Mouse (Mus musculus) bone marrow, adult 2 months (tissue): Measurements from ENCODE around the gene Baz2b. TPM values are rescaled to one million over a fixed set of nuclear protein-coding genes. Genes with fewer than 3 reads are reported as not detected.
A peak's percentile ranks its signal among the peaks of the same experiment; 100 is the strongest.

Experiments used
- H3K27ac ChIP-seq: fragments of 200-500 bp; 2 replicates; pipeline ENCODE4 v1.5.1; 2012; ENCODE audit warnings: low read depth, mild to moderate bottlenecking, control low read depth, inconsistent platforms, low read length; ENCODE audit not compliant: control insufficient read depth, poor library complexity, insufficient read depth
- H3K4me1 ChIP-seq: fragments of 200-500 bp; 2 replicates; pipeline ENCODE4 v1.6.1; 2011; ENCODE audit warnings: low read length; ENCODE audit not compliant: control insufficient read depth, insufficient read depth
- H3K4me3 ChIP-seq: fragments of 200-500 bp; replicated peaks from 2 replicates; pipeline ENCODE3; 2011; ENCODE audit warnings: mild to moderate bottlenecking, low read depth, low read length, control low read depth; ENCODE audit not compliant: control insufficient read depth
- CTCF ChIP-seq: fragments of 200-500 bp; IDR thresholded peaks from 2 replicates; pipeline ENCODE4 v1.5.1; 2011; ENCODE audit warnings: low read length, control low read depth; ENCODE audit not compliant: control insufficient read depth, insufficient read depth
- POLR2A ChIP-seq: fragments of 200-500 bp; IDR thresholded peaks from 2 replicates; pipeline ENCODE4 v1.6.1; 2011; ENCODE audit warnings: low read depth, mild to moderate bottlenecking, control low read depth, low read length, borderline replicate concordance; ENCODE audit not compliant: control insufficient read depth
- WGBS: fragments of 180-500 bp; shearing (Covaris S2); methylation state at CpG from one replicate; pipeline ENCODE4 v1.1.7; 2018; 5-methylcytosine and 5-hydroxymethylcytosine counted together
- polyA plus RNA-seq: library from polyadenylated mRNA; stranded (reverse); fragments of >200 nt; gene quantifications from 2 replicates; pipeline ENCODE4 v1.2.4, GENCODE M21; 2011; ENCODE audit warnings: low replicate concordance; ENCODE audit not compliant: missing spikeins, insufficient read depth, insufficient read length

The Baz2b gene
- polyA plus RNA-seq, 1 experiment, result 77.9 TPM

DNA sequence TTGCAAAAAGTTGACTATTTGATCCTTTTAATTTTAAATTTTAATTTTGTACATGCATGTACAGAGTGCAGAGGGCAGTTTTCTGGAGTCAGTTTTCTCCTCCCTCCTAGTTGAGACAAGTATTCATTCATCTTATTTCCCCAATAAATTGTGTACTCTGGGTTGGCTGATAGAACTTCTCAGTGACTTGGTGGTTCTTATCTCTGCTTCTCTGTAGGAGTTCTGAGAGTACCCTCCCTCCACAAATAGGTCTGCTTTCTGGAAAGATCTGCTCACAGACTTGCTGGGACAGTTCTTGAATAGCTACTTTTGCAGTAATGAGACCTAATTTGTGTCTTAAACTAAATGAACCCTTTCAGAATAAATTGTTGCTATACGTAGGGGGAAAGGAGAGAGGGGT is 18.8 kb upstream of the Baz2b start:
- Histone ChIP-seq H3K4me1 (no peaks in the 10 kb centered on the region), H3K4me3 (no peak overlapping the region), H3K27ac (no peak overlapping the region)
- TF ChIP-seq CTCF (no peak), POLR2A (no peak)
- 91% methylated on average over 1 of the region's 1 CpGs for WGBS

DNA sequence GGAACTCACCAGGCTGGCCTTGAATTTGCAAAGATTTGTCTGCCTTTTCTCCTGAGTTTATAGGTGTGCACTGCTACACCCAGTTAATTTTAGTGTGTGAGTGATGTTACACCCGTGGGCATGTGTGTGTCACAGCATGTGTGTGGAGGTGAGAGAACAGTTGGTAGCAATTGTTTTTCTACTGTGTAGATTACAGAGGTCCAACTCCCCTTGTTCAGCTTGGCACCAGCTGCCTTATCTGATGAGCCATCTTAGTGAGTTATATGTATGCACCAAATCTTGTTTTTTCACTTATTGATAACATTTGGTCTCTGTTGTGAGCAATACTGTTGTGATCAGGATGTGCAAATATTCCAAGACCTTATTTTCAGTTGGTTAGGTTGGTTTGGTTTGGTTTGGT is 13.8 kb upstream of the Baz2b start:
- Histone ChIP-seq H3K4me1 (peaks cover 1% of the 10 kb centered on the region), H3K27ac (no peak overlapping the region), H3K4me3 (no peak overlapping the region)
- WGBS, result 53% methylated on average over 1 of the region's 1 CpGs
- TF ChIP-seq POLR2A, result no peak
- no peak for TF ChIP-seq CTCF

DNA sequence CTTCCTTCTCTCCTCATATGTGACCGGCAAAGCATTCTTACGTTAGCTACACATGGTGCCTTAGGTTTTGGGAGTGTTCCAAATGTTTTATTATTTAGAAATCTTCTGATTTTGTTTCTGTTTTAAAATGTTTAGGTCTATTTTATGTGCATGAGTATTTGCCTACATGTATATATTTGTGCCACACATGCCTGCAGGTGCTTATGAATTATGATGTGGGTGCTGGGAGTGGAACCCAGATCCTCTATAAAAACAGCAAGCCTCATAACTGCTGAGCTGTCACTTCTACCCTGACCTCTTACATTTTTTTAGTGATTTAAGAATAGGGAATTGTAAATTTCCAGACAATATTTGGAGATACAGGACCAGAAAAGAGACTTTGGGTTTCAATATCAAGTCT is 12.3 kb upstream of the Baz2b start:
- no peak overlapping the region for H3K4me3 ChIP-seq
- H3K4me1 ChIP-seq, result peaks cover 1% of the 10 kb centered on the region
- no peak overlapping the region for H3K27ac ChIP-seq
- no peak for TF ChIP-seq POLR2A
- no peak for TF ChIP-seq CTCF
- WGBS, result 78% methylated on average over 2 of the region's 2 CpGs

DNA sequence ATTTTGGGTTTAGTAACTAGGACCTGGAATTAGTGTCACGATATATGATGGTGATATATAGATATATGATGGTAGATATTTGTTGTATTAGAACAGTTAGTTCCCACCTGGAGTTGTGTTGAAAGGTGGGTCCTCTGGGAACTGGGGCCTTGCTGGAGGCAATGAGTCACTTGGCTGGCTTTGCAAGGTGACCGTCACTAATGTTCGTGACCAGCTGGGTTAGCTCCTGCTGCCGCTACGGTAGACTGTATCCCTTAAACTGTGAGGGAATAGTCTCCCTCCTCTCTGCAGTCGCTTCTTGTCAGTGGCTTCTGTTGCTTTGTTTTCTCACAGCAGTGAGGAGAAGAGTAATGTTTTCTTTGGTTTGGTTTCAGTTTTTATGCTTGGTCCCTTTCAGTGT is 11.6 kb upstream of the Baz2b start:
- peaks cover 1% of the 10 kb centered on the region for H3K4me1 ChIP-seq
- WGBS, result 85% methylated on average over 6 of the region's 6 CpGs
- no peak overlapping the region for H3K27ac ChIP-seq
- TF ChIP-seq CTCF (no peak), POLR2A (no peak)
- H3K4me3 ChIP-seq, result no peak overlapping the region

DNA sequence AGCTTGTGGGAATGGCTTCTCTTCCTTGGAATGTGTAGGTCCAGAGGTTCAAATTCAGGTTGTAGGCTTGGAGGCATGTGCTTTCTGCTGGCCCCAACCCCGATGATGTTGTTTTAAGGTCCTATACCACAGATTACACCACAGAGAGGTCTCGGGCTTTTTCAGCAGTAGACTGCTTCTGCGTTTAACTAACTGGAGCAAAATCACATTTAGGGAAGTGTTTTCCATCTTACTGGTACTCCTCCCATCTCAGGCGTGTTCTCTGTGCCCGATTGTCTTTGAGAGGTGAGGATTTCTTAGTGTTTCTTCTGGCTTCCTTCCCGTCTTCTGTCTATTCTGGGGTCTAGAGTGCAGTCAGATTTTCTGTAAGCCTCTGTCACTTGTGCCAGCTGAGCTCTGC is 8.0 kb upstream of the Baz2b start:
- H3K27ac ChIP-seq, result no peak overlapping the region
- no peak overlapping the region for H3K4me3 ChIP-seq
- H3K4me1 ChIP-seq, result peaks cover 3% of the 10 kb centered on the region
- WGBS, result 26% methylated on average over 6 of the region's 6 CpGs
- no peak for TF ChIP-seq POLR2A
- TF ChIP-seq CTCF, result no peak

DNA sequence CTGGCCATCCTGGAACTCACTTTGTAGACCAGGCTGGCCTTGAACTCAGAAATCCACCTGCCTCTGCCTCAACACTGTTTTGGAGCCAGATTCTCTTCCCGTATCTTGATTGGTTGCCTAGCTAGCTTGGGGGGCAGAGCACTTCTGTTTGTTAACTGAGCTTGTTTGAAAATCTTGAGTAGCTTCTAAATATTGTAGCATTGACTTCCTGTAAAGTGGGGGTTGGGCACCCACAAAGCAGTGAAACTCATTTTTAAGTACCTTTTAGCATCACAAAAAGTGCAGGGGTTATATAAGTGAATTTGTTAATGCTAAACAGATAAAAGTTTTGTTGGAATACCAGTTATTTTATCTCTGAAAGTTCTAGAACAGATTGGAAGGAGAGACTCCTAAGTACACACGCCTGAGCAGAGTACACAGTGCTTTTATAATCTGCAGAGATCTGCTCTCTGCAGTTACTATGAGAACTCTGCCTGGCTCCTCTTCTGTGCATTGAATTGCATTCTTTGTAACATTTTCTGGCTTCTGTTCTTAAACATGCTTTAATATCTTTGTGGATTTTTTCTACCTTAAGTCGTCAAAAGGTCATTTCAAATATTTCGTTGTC is 7.0 kb upstream of the Baz2b start:
- Histone ChIP-seq H3K4me3 (no peak overlapping the region), H3K27ac (no peak overlapping the region), H3K4me1 (peaks cover 4% of the 10 kb centered on the region)
- TF ChIP-seq POLR2A, result no peak
- no peak for TF ChIP-seq CTCF
- 74% methylated on average over 4 of the region's 4 CpGs for WGBS

DNA sequence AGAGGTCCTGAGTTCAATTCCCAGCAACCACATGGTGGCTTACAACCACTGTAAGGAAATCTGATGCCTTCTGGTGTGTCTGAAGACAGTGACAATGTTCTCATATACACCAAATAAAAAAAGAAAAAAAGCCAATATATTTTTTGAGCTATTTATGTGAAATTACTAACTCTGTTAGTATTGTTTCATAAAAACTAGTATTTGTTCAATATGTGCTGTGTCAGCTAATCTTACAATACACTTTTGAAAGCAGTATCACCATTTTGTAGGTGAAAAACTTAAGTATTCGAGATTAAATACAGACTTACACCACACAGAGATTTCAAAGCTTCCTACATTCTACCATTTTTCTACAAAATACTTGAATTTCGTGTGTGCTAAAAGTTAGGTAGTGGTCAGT is 5.0 kb upstream of the Baz2b start:
- H3K4me1 ChIP-seq, result peaks cover 3% of the 10 kb centered on the region; the same call in 1 of the 2 replicates
- no peak for TF ChIP-seq CTCF
- no peak for TF ChIP-seq POLR2A
- no peak overlapping the region for H3K27ac ChIP-seq
- WGBS, result 87% methylated on average over 2 of the region's 2 CpGs
- no peak overlapping the region for H3K4me3 ChIP-seq

DNA sequence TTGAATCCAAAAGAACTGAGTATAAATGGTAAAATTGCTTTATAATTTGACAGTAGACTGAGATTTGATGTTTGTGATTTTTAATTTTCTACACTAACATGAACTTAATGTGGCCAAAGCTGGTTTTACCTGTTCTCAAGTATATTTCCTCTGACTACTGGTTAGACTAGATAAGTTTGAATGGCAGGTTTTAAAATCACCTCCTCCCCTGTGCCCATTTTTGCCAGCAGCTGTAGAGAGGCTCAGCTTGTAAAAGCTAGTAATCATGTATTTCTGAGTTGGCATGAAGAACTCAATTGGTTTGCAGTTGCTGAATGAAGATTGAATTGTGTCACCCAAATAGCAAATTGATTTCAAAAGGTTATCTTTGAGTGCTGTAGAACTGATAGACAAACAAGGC is 2.8 kb upstream of the Baz2b start:
- TF ChIP-seq POLR2A (no peak), CTCF (no peak)
- no peak overlapping the region for H3K4me3 ChIP-seq
- no peak overlapping the region for H3K27ac ChIP-seq
- peaks cover 5% of the 10 kb centered on the region; the same call in 1 of the 2 replicates for H3K4me1 ChIP-seq

DNA sequence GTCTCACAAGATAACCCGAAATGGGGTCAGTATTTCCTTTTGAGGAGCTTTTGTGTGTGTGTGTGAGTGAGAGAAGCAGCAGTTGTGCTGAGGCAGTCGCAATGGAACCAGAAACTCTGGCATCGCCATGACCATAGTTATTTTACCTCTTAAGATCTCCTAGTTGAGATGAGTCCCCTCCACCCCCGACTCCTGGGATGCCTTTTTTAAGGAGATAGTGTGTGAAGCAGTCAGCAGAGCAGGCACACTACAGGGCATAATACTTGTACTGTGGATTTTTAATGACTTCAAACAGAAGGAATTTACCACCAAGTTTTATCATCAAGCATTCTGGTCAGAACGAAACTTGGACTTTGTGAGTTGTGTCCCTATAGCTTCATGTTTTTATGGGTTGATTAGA is 1.2 kb upstream of the Baz2b start:
- peaks cover 5% of the 10 kb centered on the region; the same call in 1 of the 2 replicates for H3K4me1 ChIP-seq
- 12% methylated on average over 5 of the region's 5 CpGs for WGBS
- H3K4me3 ChIP-seq, result peak overlapping the region; percentile 60
- no peak for TF ChIP-seq POLR2A
- TF ChIP-seq CTCF, result no peak
- no peak overlapping the region; the same call in 1 of the 2 replicates for H3K27ac ChIP-seq
